Mouse (Mus musculus): ENCODE results near the gene Atg5. TPM values are rescaled to one million over a fixed set of nuclear protein-coding genes. Genes with fewer than 3 reads are reported as not detected.
"Not testable (repeated sequence)": the region's sequence is repeated elsewhere in the genome, so short reads cannot be mapped to it uniquely, and the experiment has no call there.

The Atg5 gene
- total RNA-seq, 2 experiments from 2014 or later, result 14.9 to 15.4 TPM

DNA sequence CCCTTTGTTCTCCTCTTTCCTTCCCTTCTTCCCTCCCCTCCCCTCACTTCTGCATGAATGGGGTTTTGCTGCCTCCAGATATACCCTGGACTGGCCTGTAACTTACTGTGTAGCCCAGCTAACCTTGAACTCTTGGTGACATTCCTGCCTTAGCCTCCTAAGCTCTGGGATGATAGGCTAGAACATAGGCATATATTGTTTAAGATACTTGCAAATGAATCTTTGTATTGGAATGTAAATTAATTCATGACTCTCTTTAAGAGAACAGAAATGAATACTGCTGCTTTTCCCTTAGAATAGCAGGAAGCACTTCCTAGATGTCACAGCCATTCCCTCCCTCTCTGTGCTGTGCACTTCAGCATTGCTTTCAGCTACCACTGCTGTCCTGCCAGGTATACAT, 40.1 kb downstream of the Atg5 start:
- no peak for DNase-seq (ENCODE audit: low spot score)
- intact Hi-C loops (cut with DNase I), result no loop called here

DNA sequence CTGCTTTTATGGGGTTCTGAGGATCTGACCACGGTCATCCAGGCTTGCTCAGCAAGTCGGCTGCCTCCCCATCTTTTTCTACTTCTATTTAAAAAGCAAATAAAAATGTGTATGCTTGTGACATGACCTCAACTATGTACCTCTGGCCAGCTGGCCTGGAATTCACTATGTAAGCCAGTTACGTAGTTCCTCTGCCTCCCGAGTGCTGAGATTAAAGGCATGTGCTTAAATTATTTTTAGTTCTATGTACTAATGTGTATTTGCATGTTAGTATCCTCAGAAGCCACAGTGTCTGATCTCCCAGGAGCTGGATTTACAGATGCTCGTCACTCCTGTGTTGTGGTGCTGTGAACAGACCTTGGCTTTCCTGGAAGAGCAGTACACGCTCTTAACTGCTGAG, 41.1 kb downstream of the Atg5 start:
- intact Hi-C loops (cut with DNase I), result no loop called here

DNA sequence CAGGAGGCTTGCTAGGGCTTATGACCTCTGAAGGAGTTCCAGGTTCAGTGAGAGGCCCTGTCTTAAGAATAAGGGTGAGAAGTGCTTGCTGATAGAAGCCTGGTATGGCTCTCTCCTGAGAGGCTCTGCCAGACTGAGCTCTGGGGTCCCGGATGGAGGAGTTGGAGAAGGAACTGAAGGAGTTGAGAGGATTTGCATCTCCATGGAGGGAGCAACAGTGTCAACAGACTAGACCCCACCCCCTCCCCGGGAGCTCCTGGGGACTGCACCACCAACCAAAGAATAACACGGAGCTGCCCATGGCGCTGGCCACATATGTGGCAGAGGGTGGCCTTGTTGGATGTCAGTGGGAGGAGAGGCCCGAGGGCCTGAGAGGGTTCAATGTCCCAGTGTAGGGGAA, 47.1 kb downstream of the Atg5 start:
- intact Hi-C loops (cut with DNase I), result no loop called here
- no peak for DNase-seq (ENCODE audit: low spot score)

More for the DNA sequence above, 41.1 kb downstream of the Atg5 start:
- no peak for DNase-seq (ENCODE audit: low spot score)

DNA sequence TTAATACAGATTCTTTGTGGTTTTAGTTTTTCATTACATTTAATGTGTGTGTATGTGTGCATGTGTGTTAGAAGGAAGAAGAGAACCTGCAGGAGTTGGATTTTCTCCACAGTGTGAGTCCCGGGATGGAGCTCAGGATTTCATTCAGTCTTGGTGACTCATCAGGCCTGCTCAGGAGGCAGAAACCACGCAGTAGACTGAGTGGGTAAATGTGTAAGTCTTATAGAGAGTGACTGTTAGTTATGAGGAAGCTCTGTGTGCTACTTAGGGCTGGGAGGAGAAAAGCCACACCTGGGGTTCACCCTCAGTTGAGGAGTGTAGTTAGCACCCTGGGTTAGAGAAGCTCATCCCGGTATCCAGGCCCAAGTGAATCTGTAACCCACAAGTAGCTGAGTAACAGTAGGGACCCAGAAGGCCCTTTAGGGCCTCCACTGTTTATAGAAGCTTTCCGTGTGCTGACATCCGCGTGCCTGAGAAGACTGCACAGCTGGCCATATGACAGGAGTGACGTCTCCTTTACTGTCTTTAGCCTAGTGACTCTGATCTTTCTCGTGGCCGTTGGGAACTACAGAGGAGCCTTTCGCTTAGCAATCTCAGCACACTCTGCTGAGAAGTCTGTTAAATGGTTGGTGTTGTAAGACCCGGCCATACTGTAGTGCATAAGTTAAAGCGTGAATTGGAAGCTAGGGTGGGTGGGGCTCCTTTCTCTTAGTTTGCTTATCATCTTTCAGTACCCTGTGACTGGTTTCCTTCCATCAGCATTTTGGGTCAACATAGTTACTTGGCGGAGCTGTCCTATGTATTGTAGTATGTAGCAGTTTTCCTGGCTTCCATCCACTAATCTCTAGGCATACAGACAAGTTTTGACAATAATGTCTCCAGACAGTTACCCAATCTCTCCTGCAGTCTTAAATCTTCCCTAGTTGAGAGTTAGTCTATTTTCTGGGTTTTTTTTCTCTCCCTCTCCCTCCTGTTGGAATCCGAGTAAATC, 48.4 kb downstream of the Atg5 start:
- no peak for DNase-seq (ENCODE audit: low spot score)
- intact Hi-C loops (cut with DNase I), result no loop called here

DNA sequence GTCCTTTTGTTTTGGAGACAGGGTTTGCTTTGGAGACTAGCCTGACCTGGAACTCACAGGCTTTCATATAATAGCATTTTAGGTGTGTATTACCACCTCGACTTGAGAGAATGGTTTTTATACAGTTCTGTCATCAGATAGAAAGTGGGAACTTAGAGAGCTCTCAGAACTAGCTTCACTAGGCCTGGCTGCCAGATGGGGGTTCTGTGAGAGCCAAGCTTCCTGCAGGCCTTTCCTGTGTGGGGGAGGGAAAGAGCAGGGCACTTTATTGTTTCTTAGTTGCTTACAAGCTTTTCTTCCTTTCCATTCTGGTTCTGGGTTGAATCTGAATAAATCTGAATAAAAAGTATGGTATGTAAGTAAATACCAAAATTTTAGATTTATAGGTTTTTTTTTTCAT, 54.0 kb downstream of the Atg5 start:
- DNase-seq (ENCODE audit: low spot score), result no peak
- intact Hi-C loops (cut with DNase I), result loop anchor here (10.0 kb wide), 1 partner anchor 443 kb away; no protein-coding TSS in a partner anchor

DNA sequence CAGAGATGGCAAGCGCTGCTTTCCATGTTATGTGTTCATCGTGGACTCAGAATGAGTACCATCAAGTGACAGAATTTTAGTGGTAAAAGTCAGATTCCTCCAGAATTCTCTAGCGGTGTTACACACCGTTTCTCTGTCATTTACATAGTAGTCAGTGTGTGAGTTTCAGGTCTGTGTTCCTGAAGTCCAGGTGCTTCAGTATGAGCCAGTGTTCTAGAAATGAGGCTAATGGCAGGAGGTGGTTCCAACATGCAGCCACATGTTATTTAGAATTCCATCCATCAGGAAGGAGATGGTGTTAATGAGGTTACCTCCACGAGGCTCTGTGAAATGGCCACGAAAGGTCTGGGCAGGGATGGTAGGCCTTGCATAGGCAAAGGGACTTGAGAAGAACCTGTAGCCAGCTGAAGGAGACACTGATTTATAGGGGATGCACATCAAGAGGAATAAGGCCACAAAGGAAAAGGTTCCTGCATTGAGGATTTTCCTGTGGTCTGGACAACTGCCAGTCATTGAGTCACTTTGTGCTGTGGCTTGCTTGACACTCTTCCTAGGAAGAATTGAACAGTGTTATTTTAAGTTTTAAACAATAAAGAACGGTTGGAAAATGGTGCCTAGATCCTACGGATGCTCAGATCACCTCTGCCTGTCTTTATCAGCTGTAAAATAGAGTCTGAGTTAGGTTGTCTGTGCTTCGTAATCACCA, 55.1 kb downstream of the Atg5 start:
- intact Hi-C loops (cut with DNase I), result loop anchor here (10.0 kb wide), 1 partner anchor 442 kb away; no protein-coding TSS in a partner anchor
- DNase-seq (ENCODE audit: low spot score), result no peak

DNA sequence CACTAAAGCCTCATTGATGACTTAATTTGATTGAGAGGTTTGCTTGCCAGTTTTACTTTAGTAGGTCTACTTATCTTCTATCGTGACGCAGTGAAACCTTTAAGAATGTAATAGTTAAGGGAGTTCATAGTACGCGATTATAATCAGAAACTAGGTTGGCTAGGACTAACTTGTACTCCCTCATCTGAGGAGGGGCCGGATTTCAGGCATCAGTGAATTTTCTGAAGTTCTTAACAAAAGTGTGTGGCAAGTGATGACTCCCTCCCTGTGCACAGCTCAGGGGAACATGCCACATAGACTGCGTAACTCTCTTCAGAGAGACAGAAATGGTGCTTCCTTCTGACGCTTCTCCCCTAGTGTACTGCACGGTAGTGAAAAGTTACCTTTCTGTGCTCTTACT, 55.7 kb downstream of the Atg5 start:
- intact Hi-C loops (cut with DNase I), result loop anchor here (10.0 kb wide), 1 partner anchor 441 kb away; no protein-coding TSS in a partner anchor
- no peak for DNase-seq (ENCODE audit: low spot score)

DNA sequence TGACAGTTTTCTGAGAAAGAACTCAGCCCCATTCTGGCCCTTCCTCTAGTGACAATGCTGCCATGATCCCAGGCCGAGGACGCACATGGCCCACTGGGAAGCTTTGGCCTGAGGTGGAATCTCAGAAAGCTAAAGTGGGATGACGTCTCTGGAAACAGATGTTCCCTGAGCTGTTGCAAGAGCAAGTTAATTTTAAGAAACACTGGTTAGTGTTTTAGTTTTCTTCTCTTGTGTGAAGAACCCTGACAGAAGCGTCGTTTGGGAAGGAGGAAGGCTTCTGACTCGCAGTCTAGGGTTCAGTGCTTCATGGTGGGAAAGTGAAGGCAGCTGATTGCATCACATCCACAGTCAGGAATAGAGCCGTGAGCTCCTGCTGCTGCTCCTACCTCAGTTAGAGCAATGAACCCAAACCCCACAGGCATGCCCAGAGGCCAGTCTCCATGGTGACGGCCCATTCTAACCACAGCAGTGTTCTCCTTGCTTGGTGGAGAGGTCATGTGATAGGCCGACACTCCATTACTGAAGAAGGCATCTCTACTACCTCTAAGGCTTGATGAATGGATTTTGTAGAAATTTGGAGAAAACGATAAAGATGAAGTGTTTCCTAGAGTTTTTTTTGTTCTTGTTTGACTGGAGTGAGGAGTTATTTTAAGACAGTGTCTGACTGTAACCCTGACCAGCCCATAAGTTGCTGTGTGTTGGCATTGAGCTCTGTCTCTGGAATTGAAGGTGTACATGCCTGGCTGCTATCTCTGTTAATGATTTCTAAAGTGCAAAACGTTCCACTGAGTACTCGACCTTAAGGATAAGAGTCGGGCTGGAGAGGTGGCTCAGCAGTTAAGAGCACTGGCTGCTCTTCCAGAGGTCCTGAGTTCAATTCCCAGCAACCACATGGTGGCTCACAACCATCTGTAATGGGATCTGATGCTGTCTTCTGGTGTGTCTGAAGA, 57.7 kb downstream of the Atg5 start:
- DNase-seq (ENCODE audit: low spot score), result no peak
- intact Hi-C loops (cut with DNase I), result loop anchor here (5.0 to 10.0 kb wide), 2 partner anchors 126 to 439 kb away; no protein-coding TSS in a partner anchor

DNA sequence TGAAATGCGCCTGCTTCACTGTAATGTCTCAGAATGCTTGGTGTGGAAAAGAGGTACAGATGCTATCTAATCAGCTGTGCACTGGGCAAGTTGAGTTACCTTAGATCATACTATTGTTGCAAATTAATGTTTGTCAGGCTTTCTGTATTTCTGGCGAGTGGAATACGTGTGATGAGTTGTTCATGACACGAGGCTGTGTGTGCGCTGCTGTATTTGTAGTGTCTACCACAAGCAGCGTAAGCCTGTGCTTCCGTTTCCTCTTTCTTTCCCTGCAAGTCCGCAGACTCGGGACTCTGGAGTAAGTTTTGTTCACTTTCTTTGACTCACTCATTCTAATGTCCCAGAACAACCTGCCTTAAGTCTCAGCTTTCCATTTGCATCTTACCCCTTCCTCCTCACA, 58.9 kb downstream of the Atg5 start:
- intact Hi-C loops (cut with DNase I), result loop anchor here (5.0 to 10.0 kb wide), 2 partner anchors 125 to 438 kb away; no protein-coding TSS in a partner anchor
- DNase-seq (ENCODE audit: low spot score), result no peak

DNA sequence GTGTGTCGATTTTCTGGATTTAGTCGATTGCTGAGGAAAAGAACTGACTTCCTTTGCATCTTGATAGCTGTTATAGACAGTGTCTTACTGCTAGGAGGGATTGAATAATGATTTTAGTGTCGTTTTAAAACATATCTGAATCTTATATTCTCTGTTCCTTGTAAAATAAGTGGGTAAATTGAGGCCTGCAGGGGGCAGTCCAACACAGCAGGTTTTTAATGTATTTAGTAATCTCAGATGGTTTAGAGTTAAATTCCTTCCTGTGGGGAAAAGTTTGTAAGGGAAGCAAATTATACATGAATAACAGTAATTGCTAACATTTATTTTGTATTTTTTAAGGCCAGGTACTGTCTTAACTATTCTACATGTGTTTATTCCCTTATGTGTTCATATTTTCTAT, 60.2 kb downstream of the Atg5 start:
- intact Hi-C loops (cut with DNase I), result loop anchor here (2.0 to 10.0 kb wide), 3 partner anchors 124 to 672 kb away; no protein-coding TSS in a partner anchor
- DNase-seq (ENCODE audit: low spot score), result no peak

DNA sequence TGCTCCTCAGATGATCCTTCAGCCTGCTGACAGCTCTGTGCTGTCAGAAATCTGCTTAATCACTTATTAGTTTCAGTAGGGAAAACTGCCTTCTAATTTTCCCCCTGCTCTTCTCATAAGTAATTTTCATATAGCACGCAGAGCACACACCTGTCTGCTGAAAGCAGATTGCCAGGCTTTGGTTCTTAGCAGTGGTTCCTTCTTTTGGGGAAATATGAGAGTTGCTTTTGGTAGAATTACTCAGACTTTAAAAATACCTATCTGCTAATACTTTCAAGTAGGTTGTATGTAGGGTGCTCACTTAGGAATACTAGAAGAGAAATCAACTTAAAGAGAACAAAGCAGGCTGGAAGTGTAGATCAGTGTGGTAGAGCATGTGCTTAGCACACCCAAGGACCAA, 62.6 kb downstream of the Atg5 start:
- intact Hi-C loops (cut with DNase I), result no loop called here
- no peak for DNase-seq (ENCODE audit: low spot score)

DNA sequence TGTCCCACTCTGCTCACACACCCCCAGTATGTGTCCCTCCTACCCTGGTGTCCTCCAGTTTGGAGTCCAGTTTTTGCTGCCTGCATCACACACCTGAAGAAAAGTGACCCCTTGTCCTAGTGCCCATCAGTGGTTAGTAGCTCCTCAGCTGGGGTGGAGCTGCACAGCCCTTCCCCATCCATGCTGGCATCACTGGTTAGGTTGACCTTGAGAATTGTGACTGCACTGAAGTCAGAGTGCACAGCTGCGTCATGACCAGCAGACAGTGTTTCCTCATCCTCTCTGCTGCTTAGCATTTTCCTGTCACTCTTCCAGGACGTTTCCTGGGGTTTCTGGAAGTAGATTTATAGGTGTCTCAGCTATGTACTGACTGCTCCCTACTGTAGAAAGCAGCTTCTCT, 63.3 kb downstream of the Atg5 start:
- DNase-seq (ENCODE audit: low spot score), result no peak
- intact Hi-C loops (cut with DNase I), result no loop called here

DNA sequence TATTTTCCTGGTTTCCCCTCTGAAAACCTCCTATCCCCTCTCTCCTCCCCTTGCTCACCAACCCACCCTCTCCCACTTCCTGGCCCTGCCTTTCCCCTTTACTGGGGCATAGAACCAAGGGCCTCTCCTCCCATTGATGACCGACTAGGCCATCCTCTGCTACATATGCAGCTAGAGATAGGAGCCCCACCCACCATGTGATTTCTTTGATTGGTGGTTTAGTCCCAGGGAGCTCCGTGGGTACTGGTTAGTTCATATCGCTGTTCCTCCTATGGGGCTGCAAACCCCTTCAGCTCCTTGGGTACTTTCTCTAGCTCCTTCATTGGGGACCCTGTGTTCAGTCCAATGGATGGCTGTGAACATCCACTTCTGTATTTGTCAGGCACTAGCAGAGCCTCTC, 64.5 kb downstream of the Atg5 start:
- DNase-seq (ENCODE audit: low spot score); intact Hi-C loops (cut with DNase I): not testable (repeated sequence)

DNA sequence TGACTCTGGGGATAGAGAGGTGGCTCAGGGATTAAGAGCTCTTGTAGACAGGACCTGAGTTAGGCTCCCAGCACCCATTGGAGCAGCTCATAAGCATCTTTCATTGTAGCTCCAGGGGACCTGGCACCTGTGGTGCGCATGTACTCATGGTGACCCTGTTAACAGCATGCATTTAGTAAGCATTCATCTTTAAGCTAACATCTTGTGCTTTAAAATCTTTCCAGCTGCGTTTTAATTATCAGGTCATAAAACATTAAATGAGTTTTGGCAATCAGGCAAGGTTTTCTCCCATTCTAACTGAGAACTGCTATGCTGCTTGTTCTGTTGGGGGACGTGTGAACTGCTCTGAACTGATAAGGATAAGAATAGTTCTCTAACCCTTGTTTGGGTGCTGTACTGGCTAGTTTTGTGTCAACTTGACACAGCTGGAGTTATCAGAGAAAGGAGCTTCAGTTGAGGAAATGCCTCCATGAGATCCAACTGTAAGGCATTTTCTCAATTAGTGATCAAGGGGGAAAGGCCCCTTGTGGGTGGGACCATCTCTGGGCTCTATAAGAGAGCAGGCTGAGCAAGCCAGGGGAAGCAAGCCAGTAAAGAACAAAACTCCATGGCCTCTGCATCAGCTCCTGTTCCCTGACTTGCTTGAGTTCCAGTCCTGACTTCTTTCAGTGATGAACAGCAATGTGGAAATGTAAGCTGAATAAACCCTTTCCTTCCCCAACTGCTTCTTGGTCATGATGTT, 68.7 kb downstream of the Atg5 start:
- intact Hi-C loops (cut with DNase I); DNase-seq (ENCODE audit: low spot score): not testable (repeated sequence)

DNA sequence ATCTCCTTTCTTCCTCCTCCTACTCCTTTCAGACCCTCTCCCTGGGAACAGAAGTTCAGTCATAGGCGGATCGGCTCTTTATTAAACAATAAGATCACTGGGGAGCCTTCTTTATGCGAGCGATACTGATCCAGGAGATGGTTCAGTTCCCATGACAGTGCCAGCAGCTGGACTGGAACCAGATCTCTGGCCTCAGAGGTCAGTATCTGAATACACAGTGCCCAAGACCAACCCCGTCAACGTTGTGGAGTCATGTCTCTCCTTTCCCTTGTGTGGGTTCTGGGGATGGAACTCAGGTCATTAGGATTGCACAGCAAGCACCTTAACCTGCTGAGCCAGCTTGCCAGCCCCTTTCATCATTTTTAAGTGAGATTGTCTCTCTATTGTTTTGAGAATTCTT, 70.4 kb downstream of the Atg5 start:
- DNase-seq (ENCODE audit: low spot score), result no peak
- intact Hi-C loops (cut with DNase I), result no loop called here

DNA sequence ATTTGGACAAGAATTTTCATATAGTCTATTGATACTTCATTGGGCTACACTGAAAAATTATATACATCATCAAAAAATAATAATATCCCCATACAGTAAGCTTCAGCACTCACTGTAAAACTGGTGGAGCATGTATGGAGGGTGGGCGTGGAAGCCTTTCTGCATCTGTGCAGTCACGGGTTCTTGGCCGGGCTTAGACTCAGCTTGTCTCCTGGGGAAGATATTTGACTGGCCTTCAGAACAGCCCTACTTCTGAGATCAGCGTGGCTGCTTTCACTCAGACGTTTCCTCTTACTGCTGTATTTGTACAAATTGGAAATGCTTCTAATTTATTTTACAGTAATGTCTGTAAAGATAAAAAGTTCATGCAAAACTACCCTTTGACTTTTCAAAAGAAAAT, 71.2 kb downstream of the Atg5 start:
- no peak for DNase-seq (ENCODE audit: low spot score)
- intact Hi-C loops (cut with DNase I), result no loop called here

DNA sequence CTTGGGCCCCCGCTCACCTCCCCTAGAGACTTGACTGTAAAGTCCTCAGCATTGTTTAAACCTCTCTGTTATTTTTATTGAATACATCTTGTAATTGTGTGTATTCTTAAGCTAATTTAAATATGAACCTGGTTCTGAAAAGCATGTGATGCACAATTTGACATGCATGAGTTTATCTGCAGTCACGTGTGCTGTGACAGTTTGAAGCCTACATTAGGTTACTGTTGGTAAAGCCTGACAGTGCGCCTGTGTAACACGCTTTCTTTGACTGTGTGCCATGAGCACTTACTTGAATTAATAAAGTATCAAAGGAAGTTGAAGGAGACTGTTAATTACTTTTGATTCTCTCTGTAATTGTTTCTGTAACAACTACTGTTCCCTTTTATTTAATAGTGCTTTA, 72.8 kb downstream of the Atg5 start:
- intact Hi-C loops (cut with DNase I), result no loop called here
- DNase-seq (ENCODE audit: low spot score), result no peak

DNA sequence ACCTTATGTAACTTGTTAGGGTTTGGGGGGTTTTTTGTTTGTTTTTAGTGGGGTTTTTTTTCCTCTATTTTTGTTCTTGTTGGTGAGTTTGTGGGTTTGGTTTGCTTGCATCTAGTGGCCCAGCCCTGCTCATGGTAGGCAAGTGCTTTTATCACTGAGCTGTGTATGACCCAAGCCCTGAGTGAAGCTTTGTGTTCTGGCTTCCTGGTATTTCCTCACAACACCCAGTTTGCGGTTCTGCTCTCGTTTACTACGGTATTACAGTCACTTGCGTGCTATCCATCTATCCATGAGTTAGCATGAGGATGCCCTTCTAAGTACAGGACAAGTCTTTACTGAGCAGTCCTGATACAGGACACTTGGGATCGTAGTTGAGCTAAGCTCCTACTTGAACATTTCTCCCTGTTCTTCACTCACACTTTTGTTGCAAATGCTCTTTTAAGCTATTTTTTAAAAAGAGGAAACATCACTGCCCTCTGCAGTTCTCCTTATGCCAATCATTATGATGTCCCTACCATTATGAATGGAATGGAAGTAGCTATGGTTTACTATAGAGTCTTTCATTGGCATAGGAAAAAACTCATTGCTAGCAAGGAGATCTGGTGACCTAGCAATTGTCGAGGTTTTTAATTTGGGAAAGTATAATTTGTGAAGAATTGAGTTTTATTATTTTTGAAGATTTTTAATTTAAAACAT, 73.8 kb downstream of the Atg5 start:
- intact Hi-C loops (cut with DNase I), result no loop called here
- DNase-seq (ENCODE audit: low spot score), result no peak

Data from heart, postnatal 25 days (tissue).